ENCODE assay signal across 19 mouse cellular contexts in the genomic region with DNA sequence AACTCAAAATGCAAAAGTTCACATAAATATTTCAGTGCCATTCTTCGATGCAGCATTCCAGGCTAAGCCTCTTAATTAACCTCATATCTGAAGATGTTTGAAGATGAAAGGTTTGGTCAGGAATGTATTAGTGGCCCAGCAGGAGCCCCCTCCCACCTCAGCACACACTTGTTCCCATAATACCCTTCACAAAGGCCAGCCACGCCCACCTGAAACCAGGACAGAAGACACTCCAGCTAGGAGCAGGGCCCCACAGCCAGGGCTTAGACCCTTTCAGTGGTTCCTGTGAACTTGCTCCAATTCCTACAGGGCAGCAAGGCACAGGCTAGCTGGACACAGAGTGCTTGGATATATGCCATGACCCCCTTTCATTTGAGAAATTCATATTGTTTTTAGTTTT.
DNase-seq lines count a peak whose midpoint lies in the region; ATAC-seq lines count a peak whose summit lies in the region.
"Had no signal": no experiment of that assay in that cellular context is flagged by ENCODE, and none has a peak within 500 bp of the region (broad histone marks: within the 10 kb centered on the region; RNA-seq: fewer than 3 reads in every experiment).

No protein-coding gene starts in this region.

- no peaks in the 10 kb centered on the region for H3K36me3 ChIP-seq in embryonic facial prominence, embryonic 11.5 days (replicated peaks; ENCODE audit: control insufficient read depth, insufficient read depth, low read depth, low read length)
- H3K36me3 ChIP-seq in embryonic facial prominence, embryonic 10.5 days (replicated peaks) = no peaks in the 10 kb centered on the region
- no peaks in the 10 kb centered on the region for H3K36me3 ChIP-seq in midbrain, embryonic 10.5 days
- no peaks in the 10 kb centered on the region for H3K36me3 ChIP-seq in midbrain, embryonic 15.5 days (replicated peaks)
- H3K36me3 ChIP-seq: embryonic facial prominence, embryonic 13.5 days; heart, embryonic 12.5 days; hindbrain, embryonic 10.5 days; intestine, embryonic 15.5 days had no signal

- H3K9ac ChIP-seq in embryonic facial prominence, embryonic 11.5 days (replicated peaks; ENCODE audit: low read length) = no peak overlapping the region
- no peak overlapping the region for H3K9ac ChIP-seq in midbrain, embryonic 15.5 days
- H3K9ac ChIP-seq: embryonic facial prominence, embryonic 13.5 days; heart, embryonic 12.5 days; hindbrain, embryonic 14.5 days; intestine, embryonic 15.5 days had no signal

- no peaks in the 10 kb centered on the region for H3K4me1 ChIP-seq in embryonic facial prominence, embryonic 11.5 days (ENCODE audit: control insufficient read depth, insufficient read depth, low read length)
- peaks cover 6% of the 10 kb centered on the region; the same call in 1 of the 2 replicates for H3K4me1 ChIP-seq in embryonic facial prominence, embryonic 10.5 days
- H3K4me1 ChIP-seq in midbrain, embryonic 10.5 days = peaks cover 12% of the 10 kb centered on the region
- H3K4me1 ChIP-seq in midbrain, embryonic 15.5 days = no peaks in the 10 kb centered on the region
- H3K4me1 ChIP-seq: heart, embryonic 12.5 days had no signal

- peak; percentile 20 for DNase-seq in embryonic facial prominence, embryonic 11.5 days (ENCODE audit: low spot score)
- DNase-seq in embryonic facial prominence, embryonic 10.5 days (ENCODE audit: low spot score) = no peak
- peak; percentile 40 for DNase-seq in midbrain, embryonic 10.5 days (ENCODE audit: low spot score)
- DNase-seq in R1 (ENCODE audit: low read depth, low spot score) = peak; percentile 70
- DNase-seq in retina, postnatal 1 day = peak; percentile 46
- DNase-seq in cerebellum, adult 11-12 months = no peak
- DNase-seq: adrenal gland, postnatal 14 days; cerebellum, adult 8-10 months; cerebellum, postnatal 14 days; gastrocnemius, adult 2 months; gastrocnemius, postnatal 25 days; kidney, adult 18-20 months had no signal

- no peaks in the 10 kb centered on the region for H3K27me3 ChIP-seq in embryonic facial prominence, embryonic 11.5 days (ENCODE audit: control insufficient read depth, insufficient read depth, low read length)
- H3K27me3 ChIP-seq in embryonic facial prominence, embryonic 10.5 days (replicated peaks; ENCODE audit: low read depth, poor library complexity, severe bottlenecking) = 0 out of 2 replicates have a peak, but pooled peaks cover 6% of the 10 kb centered on the region
- H3K27me3 ChIP-seq in midbrain, embryonic 10.5 days (ENCODE audit: low read depth, poor library complexity, severe bottlenecking) = no peaks in the 10 kb centered on the region
- no peaks in the 10 kb centered on the region for H3K27me3 ChIP-seq in midbrain, embryonic 15.5 days (replicated peaks)
- H3K27me3 ChIP-seq: embryonic facial prominence, embryonic 13.5 days; intestine, embryonic 15.5 days had no signal

- no peak overlapping the region for H3K27ac ChIP-seq in embryonic facial prominence, embryonic 11.5 days (replicated peaks; ENCODE audit: low read depth, low read length)
- H3K27ac ChIP-seq in embryonic facial prominence, embryonic 10.5 days (replicated peaks) = no peak overlapping the region
- no peak overlapping the region for H3K27ac ChIP-seq in midbrain, embryonic 10.5 days (replicated peaks)
- no peak overlapping the region for H3K27ac ChIP-seq in midbrain, embryonic 15.5 days
- H3K27ac ChIP-seq: embryonic facial prominence, embryonic 13.5 days; gastrocnemius, adult 2 months; hindbrain, embryonic 10.5 days; hindbrain, embryonic 14.5 days; intestine, embryonic 15.5 days had no signal

- no peaks in the 10 kb centered on the region for H3K9me3 ChIP-seq in embryonic facial prominence, embryonic 11.5 days (replicated peaks; ENCODE audit: control insufficient read depth, low read length)
- H3K9me3 ChIP-seq in embryonic facial prominence, embryonic 10.5 days = no peaks in the 10 kb centered on the region
- no peaks in the 10 kb centered on the region for H3K9me3 ChIP-seq in midbrain, embryonic 10.5 days (replicated peaks)
- no peaks in the 10 kb centered on the region for H3K9me3 ChIP-seq in midbrain, embryonic 15.5 days
- H3K9me3 ChIP-seq: embryonic facial prominence, embryonic 13.5 days; heart, embryonic 12.5 days; hindbrain, embryonic 10.5 days; intestine, embryonic 15.5 days had no signal

- no peak overlapping the region for H3K4me3 ChIP-seq in embryonic facial prominence, embryonic 11.5 days (ENCODE audit: low read depth, low read length)
- H3K4me3 ChIP-seq in embryonic facial prominence, embryonic 10.5 days = no peak overlapping the region
- no peak overlapping the region for H3K4me3 ChIP-seq in midbrain, embryonic 10.5 days
- H3K4me3 ChIP-seq in midbrain, embryonic 15.5 days = no peak overlapping the region
- H3K4me3 ChIP-seq: embryonic facial prominence, embryonic 13.5 days; gastrocnemius, adult 2 months; heart, embryonic 12.5 days; hindbrain, embryonic 10.5 days; intestine, embryonic 15.5 days had no signal

- 53% methylated on average over 2 of the region's 2 CpGs for WGBS in embryonic facial prominence, embryonic 11.5 days
- WGBS in embryonic facial prominence, embryonic 10.5 days = 51% methylated on average over 2 of the region's 2 CpGs
- 31% methylated on average over 2 of the region's 2 CpGs for WGBS in midbrain, embryonic 10.5 days
- WGBS in midbrain, embryonic 15.5 days = 12% methylated on average over 2 of the region's 2 CpGs

- no peak for ATAC-seq in embryonic facial prominence, embryonic 11.5 days (replicated peaks; ENCODE audit: insufficient number of reproducible peaks, low FRiP score, low TSS enrichment, low read depth)
- no peak for ATAC-seq in midbrain, embryonic 15.5 days (replicated peaks)
- ATAC-seq: activated CD4-positive, CD25-positive, alpha-beta regulatory T cell, adult 4 months; intestine, embryonic 15.5 days had no signal

- H3K4me2 ChIP-seq in embryonic facial prominence, embryonic 11.5 days (ENCODE audit: low read depth, low read length) = no peak overlapping the region
- no peak overlapping the region for H3K4me2 ChIP-seq in midbrain, embryonic 15.5 days
- H3K4me2 ChIP-seq: embryonic facial prominence, embryonic 13.5 days; heart, embryonic 12.5 days; hindbrain, embryonic 14.5 days; intestine, embryonic 15.5 days had no signal

Comparison
In these comparisons a context has a peak if more than half of its experiments do, and no peak if none do; other contexts are left out.
1. DNase-seq: peak in embryonic facial prominence, embryonic 11.5 days (single experiment), midbrain, embryonic 10.5 days (single experiment), R1 (single experiment) and retina, postnatal 1 day (single experiment); none in embryonic facial prominence, embryonic 10.5 days (single experiment) and cerebellum, adult 11-12 months (single experiment).